In the genomic region with DNA sequence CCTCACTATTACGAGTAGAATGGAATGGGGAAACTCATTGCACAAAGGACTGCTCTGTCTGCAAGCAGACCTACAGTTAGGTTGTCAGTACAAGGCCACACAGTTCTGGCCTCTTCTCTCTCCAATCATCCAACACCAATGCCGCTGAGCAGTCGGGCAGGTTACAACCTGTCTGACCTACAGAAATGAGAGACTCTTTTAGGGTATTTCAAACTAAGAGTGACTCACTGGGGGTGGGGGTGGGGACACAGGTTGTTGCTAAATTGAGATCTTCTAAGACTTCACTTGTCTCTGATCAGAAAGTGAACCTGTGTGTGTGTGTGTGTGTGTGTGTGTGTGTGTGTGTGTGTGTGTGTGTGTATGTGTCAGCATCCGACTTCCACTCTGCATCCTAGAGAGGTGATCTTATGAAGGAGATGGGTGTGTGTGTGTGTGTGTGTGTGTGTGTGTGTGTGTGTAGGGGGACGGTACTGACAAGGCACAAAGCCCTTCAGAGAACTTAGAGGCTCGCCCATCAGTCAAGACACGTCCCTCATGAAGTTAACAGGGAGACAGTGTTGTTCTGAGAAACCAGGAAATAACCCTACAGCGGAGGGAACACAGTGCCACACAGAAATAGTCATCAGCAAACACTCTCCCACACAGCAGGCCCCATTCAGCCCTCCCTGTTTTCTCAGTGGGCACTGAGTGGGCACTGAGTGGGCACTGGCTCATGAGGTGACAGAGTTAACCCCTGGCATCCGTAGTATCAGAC, we compare ENCODE assay signal across 12 mouse cellular contexts. TPM values are rescaled to one million over a fixed set of nuclear protein-coding genes. Genes with fewer than 3 reads are reported as not detected.
DNase-seq lines count a peak whose midpoint lies in the region; ATAC-seq and TF ChIP-seq lines count a peak whose summit lies in the region.
"Had no signal": no experiment of that assay in that cellular context is flagged by ENCODE, and none has a peak within 500 bp of the region (broad histone marks: within the 10 kb centered on the region; RNA-seq: fewer than 3 reads in every experiment).

No protein-coding gene starts in this region.

- no peaks in the 10 kb centered on the region; the same call in none of the 2 replicates for H3K79me2 ChIP-seq in heart, adult 2 months (replicated peaks; ENCODE audit: control insufficient read depth, insufficient read depth, low read length)

- DNase-seq in heart, adult 2 months: no peak
- DNase-seq in heart, postnatal 14 days: no peak
- no peak for DNase-seq in layer of hippocampus, adult 2 months (ENCODE audit: low spot score in 2 of 2)
- no peak for DNase-seq in layer of hippocampus, postnatal 36 days
- no peak for DNase-seq in embryonic facial prominence, embryonic 11.5 days (ENCODE audit: low spot score)
- DNase-seq in cerebellum, postnatal 10 days: no peak
- DNase-seq in spleen, adult 12 weeks (ENCODE audit: low spot score): no peak
- DNase-seq: adrenal gland, adult 2 months; thymus, postnatal 4 days had no signal

- H3K9me3 ChIP-seq in embryonic facial prominence, embryonic 11.5 days (replicated peaks; ENCODE audit: control insufficient read depth, low read length): no peaks in the 10 kb centered on the region
- H3K9me3 ChIP-seq in limb, embryonic 13.5 days: no peaks in the 10 kb centered on the region
- H3K9me3 ChIP-seq: midbrain, embryonic 15.5 days had no signal

- no peak overlapping the region for H3K9ac ChIP-seq in heart, adult 2 months (ENCODE audit: low read depth, low read length)
- no peak overlapping the region for H3K9ac ChIP-seq in embryonic facial prominence, embryonic 11.5 days (replicated peaks; ENCODE audit: low read length)
- no peak overlapping the region for H3K9ac ChIP-seq in limb, embryonic 13.5 days
- H3K9ac ChIP-seq: midbrain, embryonic 15.5 days had no signal

- peaks cover 20% of the 10 kb centered on the region for H3K4me1 ChIP-seq in heart, adult 2 months (ENCODE audit: control insufficient read depth, insufficient read depth, low read length)
- H3K4me1 ChIP-seq in embryonic facial prominence, embryonic 11.5 days (ENCODE audit: control insufficient read depth, insufficient read depth, low read length): no peaks in the 10 kb centered on the region
- H3K4me1 ChIP-seq in limb, embryonic 13.5 days: peaks cover 57% of the 10 kb centered on the region

- TF ChIP-seq POLR2A in heart, adult 2 months (IDR thresholded peaks at IDR 0.05; ENCODE audit: insufficient read depth, low read depth, low read length): no peak

- no peaks in the 10 kb centered on the region for H3K27me3 ChIP-seq in heart, adult 2 months (ENCODE audit: control insufficient read depth, insufficient read depth, low read length)
- no peaks in the 10 kb centered on the region for H3K27me3 ChIP-seq in embryonic facial prominence, embryonic 11.5 days (ENCODE audit: control insufficient read depth, insufficient read depth, low read length)
- no peaks in the 10 kb centered on the region for H3K27me3 ChIP-seq in limb, embryonic 13.5 days
- H3K27me3 ChIP-seq: midbrain, embryonic 15.5 days had no signal

- TF ChIP-seq EP300 in heart, adult 2 months (IDR thresholded peaks at IDR 0.05; ENCODE audit: insufficient read depth, low read depth, low read length): no peak

- WGBS in heart, adult 2 months: 36% methylated on average over 9 of the region's 9 CpGs
- 72% methylated on average over 9 of the region's 9 CpGs for WGBS in embryonic facial prominence, embryonic 11.5 days
- WGBS in limb, embryonic 13.5 days: 64% methylated on average over 9 of the region's 9 CpGs

- H3K4me3 ChIP-seq in heart, adult 2 months: no peak overlapping the region
- no peak overlapping the region for H3K4me3 ChIP-seq in layer of hippocampus, adult 2 months
- no peak overlapping the region for H3K4me3 ChIP-seq in embryonic facial prominence, embryonic 11.5 days (ENCODE audit: low read depth, low read length)
- H3K4me3 ChIP-seq in limb, embryonic 13.5 days: no peak overlapping the region
- H3K4me3 ChIP-seq: midbrain, embryonic 15.5 days had no signal

- peak overlapping the region; percentile 57 for H3K27ac ChIP-seq in heart, adult 2 months
- H3K27ac ChIP-seq in layer of hippocampus, adult 2 months: 0 out of 2 replicates have a peak overlapping the region, but pooled peaks have one; percentile 36
- H3K27ac ChIP-seq in embryonic facial prominence, embryonic 11.5 days (replicated peaks; ENCODE audit: low read depth, low read length): 0 out of 2 replicates have a peak overlapping the region, but pooled peaks have one; percentile 21
- H3K27ac ChIP-seq in limb, embryonic 13.5 days: peak overlapping the region; percentile 69
- H3K27ac ChIP-seq: midbrain, embryonic 15.5 days had no signal

- peaks cover 5% of the 10 kb centered on the region for H3K36me3 ChIP-seq in heart, adult 2 months (ENCODE audit: control insufficient read depth, insufficient read depth, low read length)
- no peaks in the 10 kb centered on the region for H3K36me3 ChIP-seq in embryonic facial prominence, embryonic 11.5 days (replicated peaks; ENCODE audit: control insufficient read depth, insufficient read depth, low read depth, low read length)
- H3K36me3 ChIP-seq in limb, embryonic 13.5 days: no peaks in the 10 kb centered on the region
- H3K36me3 ChIP-seq: midbrain, embryonic 15.5 days had no signal

- intact Hi-C loops in heart, adult 2 months (cut with DNase I): no loop called here
- intact Hi-C loops in heart, postnatal 14 days (cut with DNase I): no loop called here

- no peak overlapping the region for H3K4me2 ChIP-seq in embryonic facial prominence, embryonic 11.5 days (ENCODE audit: low read depth, low read length)
- peak overlapping the region; percentile 38 for H3K4me2 ChIP-seq in limb, embryonic 13.5 days (replicated peaks)
- H3K4me2 ChIP-seq: midbrain, embryonic 15.5 days had no signal

- no peak for ATAC-seq in embryonic facial prominence, embryonic 11.5 days (replicated peaks; ENCODE audit: insufficient number of reproducible peaks, low FRiP score, low TSS enrichment, low read depth)
- ATAC-seq in limb, embryonic 13.5 days (ENCODE audit: low FRiP score, low read depth): peak; percentile 5; the same call in 1 of the 2 replicates
- ATAC-seq: hindbrain, embryonic 16.5 days; midbrain, embryonic 15.5 days had no signal

- no peak for TF ChIP-seq CTCF in heart, adult 2 months (IDR thresholded peaks at IDR 0.05)
- no peak for TF ChIP-seq CTCF in layer of hippocampus, adult 2 months (conservative IDR thresholded peaks at IDR 0.05)

RNA-seq across cellular contexts. Expression of a gene that starts 27.7 kb away (rescaled TPM):
- 10 to 100 TPM; 38.3 to 40.2 TPM for total RNA-seq in heart, adult 2 months (2021)
- polyA plus RNA-seq in heart, adult 2 months (2012; rRNA removed): 32.6 and 55.3 TPM in 2 replicates
- 10 to 100 TPM; 35.5 to 40.0 TPM for total RNA-seq in heart, postnatal 14 days (2021)
- 10 to 100 TPM; 14.8 to 17.5 TPM for total RNA-seq in layer of hippocampus, adult 2 months (2021)
- 10 to 100 TPM; 17.7 to 18.5 TPM for total RNA-seq in layer of hippocampus, postnatal 36 days (2021)
- polyA plus RNA-seq in embryonic facial prominence, embryonic 11.5 days (2014; fragmentation: Nextera tagmentation; extraction: Ambion mirVana): 25.9 and 27.6 TPM in 2 replicates
- 21.9 and 24.3 TPM in 2 replicates for polyA plus RNA-seq in limb, embryonic 13.5 days (2015; fragmentation: Nextera tagmentation; extraction: Ambion mirVana)
